Mouse (Mus musculus) limb, embryonic 13.5 days (tissue): ENCODE data around the gene Rapgef4. TPM values are rescaled to one million over a fixed set of nuclear protein-coding genes. Genes with fewer than 3 reads are reported as not detected.
A peak's percentile ranks its signal among the peaks of the same experiment; 100 is the strongest.

Experiments
- ATAC-seq: fragments of 200-750 bp; cut with Nextera tagmentation; 2 replicates; pipeline ENCODE4 v1.8.0; 2017; ENCODE audit warnings: low read depth, moderate number of reproducible peaks, moderate TSS enrichment; ENCODE audit not compliant: low FRiP score
- H3K27ac ChIP-seq: fragments of 300-500 bp; sonication (generic); 2 replicates; pipeline ENCODE4 v1.5.1; 2015; ENCODE audit warnings: inconsistent platforms, mild to moderate bottlenecking, moderate library complexity
- H3K27me3 ChIP-seq: fragments of 300-500 bp; sonication (generic); 2 replicates; pipeline ENCODE4 v1.6.1; 2015; ENCODE audit warnings: mild to moderate bottlenecking, inconsistent platforms
- H3K36me3 ChIP-seq: fragments of 300-500 bp; sonication (generic); 2 replicates; pipeline ENCODE4 v1.6.1; 2015; ENCODE audit warnings: inconsistent platforms, mild to moderate bottlenecking, moderate library complexity
- H3K4me1 ChIP-seq: fragments of 300-500 bp; sonication (generic); 2 replicates; pipeline ENCODE4 v1.6.1; 2015; ENCODE audit warnings: inconsistent platforms
- H3K4me2 ChIP-seq: fragments of 300-500 bp; sonication (generic); replicated peaks from 2 replicates; pipeline ENCODE4 v1.6.1; 2015; ENCODE audit warnings: inconsistent platforms, mild to moderate bottlenecking, moderate library complexity
- H3K4me3 ChIP-seq: fragments of 300-500 bp; sonication (generic); 2 replicates; pipeline ENCODE4 v1.5.1; 2015; ENCODE audit warnings: moderate library complexity, mild to moderate bottlenecking, inconsistent platforms
- H3K9ac ChIP-seq: fragments of 300-500 bp; sonication (generic); 2 replicates; pipeline ENCODE4 v1.6.1; 2015; ENCODE audit warnings: mild to moderate bottlenecking, inconsistent platforms
- H3K9me3 ChIP-seq: fragments of 300-500 bp; sonication (generic); 2 replicates; pipeline ENCODE4 v1.6.1; 2016; ENCODE audit warnings: inconsistent platforms
- WGBS: fragments of 180-500 bp; shearing (Covaris S2); methylation state at CpG from one replicate; pipeline ENCODE4 v1.1.7; 2015; 5-methylcytosine and 5-hydroxymethylcytosine counted together
- polyA plus RNA-seq: library from polyadenylated mRNA; unstranded; fragments of >200 nt; fragmentation: Nextera tagmentation; extraction: Ambion mirVana; gene quantifications from 2 replicates; pipeline ENCODE4 v1.2.1, GENCODE M21; 2015

Rapgef4 gene
- polyA plus RNA-seq, 1 experiment from 2014 or later = 2.3 TPM

DNA sequence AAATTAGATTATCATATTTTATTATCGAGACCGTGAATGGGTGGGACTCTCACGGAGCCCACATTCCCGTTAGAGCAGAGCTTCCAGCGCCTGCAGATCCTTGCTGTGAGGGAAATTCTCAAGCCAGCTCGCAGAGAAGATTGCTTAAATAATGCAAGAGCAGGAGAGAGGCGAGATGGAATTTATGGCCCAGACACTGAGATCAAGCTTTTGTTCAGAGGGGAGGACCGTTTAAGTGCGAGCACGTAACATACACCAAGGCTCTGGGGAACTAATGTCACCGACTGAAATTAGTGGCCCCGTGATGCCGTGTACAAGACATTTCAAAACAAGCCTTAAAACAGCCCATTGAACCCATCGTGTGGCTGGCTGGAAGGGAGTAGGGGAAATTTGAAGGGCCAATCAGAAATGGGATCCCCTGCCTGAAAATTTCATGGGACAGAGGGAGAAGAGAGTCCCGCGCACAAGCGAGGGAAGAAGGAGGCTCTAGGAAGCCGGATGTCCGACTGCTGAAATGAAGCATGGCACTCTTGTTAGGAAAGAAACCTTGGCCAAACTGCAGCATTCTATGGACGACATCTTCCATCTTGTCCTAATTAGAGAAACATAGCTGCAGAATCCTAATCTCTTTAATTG is 112.5 kb downstream of the Rapgef4 start:
- no peak for ATAC-seq
- no peak overlapping the region for H3K27ac ChIP-seq
- 53% methylated on average over 20 of the region's 20 CpGs for WGBS
- H3K4me3 ChIP-seq = no peak overlapping the region
- H3K4me1 ChIP-seq = peaks cover 10% of the 10 kb centered on the region
- H3K36me3 ChIP-seq = no peaks in the 10 kb centered on the region
- H3K4me2 ChIP-seq = peak overlapping the region; percentile 34
- H3K27me3 ChIP-seq = no peaks in the 10 kb centered on the region
- no peaks in the 10 kb centered on the region for H3K9me3 ChIP-seq
- no peak overlapping the region for H3K9ac ChIP-seq

DNA sequence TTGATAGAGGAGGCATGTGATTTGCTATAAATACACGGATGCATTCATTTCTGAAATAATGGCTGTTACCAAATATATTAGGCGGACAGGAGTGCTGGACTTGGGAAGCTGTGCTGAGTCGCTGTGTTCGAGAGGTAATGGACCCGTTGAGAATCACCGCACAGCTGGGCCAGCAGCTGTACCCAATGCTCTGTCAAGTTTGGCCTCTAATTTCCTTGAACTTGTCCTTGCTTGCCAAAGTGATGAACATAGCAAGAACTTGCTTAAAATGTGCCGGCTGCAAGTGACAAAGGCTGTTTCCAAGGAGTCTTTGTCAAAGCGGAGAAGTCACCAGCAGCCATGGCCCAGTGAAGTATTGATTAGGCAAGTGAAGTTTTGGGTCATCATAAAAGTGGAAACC is 113.0 kb downstream of the Rapgef4 start:
- no peak overlapping the region for H3K4me2 ChIP-seq
- no peaks in the 10 kb centered on the region for H3K36me3 ChIP-seq
- H3K4me3 ChIP-seq = no peak overlapping the region
- H3K27ac ChIP-seq = no peak overlapping the region
- no peak overlapping the region for H3K9ac ChIP-seq
- no peak for ATAC-seq
- H3K27me3 ChIP-seq = no peaks in the 10 kb centered on the region
- H3K9me3 ChIP-seq = no peaks in the 10 kb centered on the region
- WGBS = 81% methylated on average over 8 of the region's 8 CpGs
- H3K4me1 ChIP-seq = peaks cover 10% of the 10 kb centered on the region

DNA sequence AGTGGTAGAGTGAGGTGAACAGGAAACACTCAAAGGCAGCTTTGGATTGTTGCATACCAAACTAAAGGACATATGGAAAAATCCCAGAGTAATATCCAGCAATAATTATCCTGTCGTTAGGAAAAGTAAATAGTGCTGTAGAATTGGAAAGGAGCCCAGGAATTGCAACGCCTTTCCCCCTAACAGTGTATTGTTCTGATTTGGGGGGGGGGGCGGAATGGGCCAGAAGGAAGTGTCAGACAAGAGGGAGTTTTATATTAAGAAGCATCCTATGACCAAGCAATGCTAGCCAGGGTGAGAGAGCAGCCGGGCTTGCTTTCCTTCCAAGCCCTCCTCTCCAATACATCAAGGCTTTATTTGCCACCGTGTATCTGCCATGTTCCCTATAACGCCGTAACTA is 113.4 kb downstream of the Rapgef4 start:
- Histone ChIP-seq H3K4me2 (no peak overlapping the region), H3K27ac (no peak overlapping the region), H3K9me3 (no peaks in the 10 kb centered on the region), H3K4me1 (peaks cover 10% of the 10 kb centered on the region), H3K36me3 (no peaks in the 10 kb centered on the region), H3K27me3 (no peaks in the 10 kb centered on the region), H3K9ac (no peak overlapping the region), H3K4me3 (no peak overlapping the region)
- ATAC-seq = no peak
- 74% methylated on average over 7 of the region's 7 CpGs for WGBS

DNA sequence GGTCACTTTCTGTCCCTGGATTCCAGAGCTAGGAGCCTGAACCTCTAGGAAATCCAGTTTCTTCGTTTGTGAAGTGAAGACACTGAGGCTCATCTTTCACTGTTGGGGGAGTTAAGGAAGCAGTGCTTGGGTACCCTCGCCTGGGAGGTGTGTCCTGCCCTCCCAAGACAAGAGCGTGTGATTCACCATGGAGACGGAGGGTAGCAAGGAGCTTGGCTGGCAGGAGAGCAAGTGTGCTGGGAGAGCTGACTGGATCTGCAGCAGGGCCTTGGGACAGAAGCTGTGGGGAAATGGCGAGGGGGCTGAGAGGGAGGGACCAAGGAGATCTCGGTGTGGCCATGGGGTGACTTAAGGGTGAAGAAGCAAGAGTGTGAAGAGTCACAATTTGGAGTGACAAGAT is 114.0 kb downstream of the Rapgef4 start:
- 65% methylated on average over 6 of the region's 6 CpGs for whole genome bisulfite sequencing
- Histone ChIP-seq H3K4me2 (no peak overlapping the region), H3K4me3 (no peak overlapping the region), H3K4me1 (peaks cover 10% of the 10 kb centered on the region), H3K27me3 (no peaks in the 10 kb centered on the region), H3K27ac (no peak overlapping the region), H3K9me3 (no peaks in the 10 kb centered on the region), H3K9ac (no peak overlapping the region), H3K36me3 (no peaks in the 10 kb centered on the region)
- ATAC-seq = no peak

DNA sequence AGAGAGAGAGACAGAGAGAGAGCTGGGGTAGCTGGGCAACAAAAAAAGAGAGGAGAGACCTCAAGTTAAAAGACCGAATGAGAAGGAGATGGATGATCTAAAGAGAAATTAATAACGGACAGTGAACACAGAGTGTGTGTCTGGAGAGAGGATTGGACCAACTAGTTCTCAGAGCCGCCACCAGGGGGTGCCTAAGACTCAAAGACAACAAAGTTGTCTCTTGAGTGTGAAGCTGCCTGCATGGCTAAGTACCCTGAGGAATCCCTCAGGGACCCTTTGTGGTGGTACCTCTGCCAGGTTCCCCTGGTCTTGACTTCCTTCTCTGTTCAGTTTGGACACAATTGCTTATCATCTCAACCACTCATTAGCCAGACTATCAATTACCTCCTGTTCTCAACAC is 115.3 kb downstream of the Rapgef4 start:
- no peak overlapping the region for H3K4me2 ChIP-seq
- H3K36me3 ChIP-seq = no peaks in the 10 kb centered on the region
- H3K4me1 ChIP-seq = peaks cover 10% of the 10 kb centered on the region
- no peak overlapping the region for H3K27ac ChIP-seq
- ATAC-seq = no peak
- no peak overlapping the region for H3K9ac ChIP-seq
- H3K27me3 ChIP-seq = no peaks in the 10 kb centered on the region
- H3K9me3 ChIP-seq = no peaks in the 10 kb centered on the region
- no peak overlapping the region for H3K4me3 ChIP-seq
- WGBS = 33% methylated on average over 3 of the region's 3 CpGs

DNA sequence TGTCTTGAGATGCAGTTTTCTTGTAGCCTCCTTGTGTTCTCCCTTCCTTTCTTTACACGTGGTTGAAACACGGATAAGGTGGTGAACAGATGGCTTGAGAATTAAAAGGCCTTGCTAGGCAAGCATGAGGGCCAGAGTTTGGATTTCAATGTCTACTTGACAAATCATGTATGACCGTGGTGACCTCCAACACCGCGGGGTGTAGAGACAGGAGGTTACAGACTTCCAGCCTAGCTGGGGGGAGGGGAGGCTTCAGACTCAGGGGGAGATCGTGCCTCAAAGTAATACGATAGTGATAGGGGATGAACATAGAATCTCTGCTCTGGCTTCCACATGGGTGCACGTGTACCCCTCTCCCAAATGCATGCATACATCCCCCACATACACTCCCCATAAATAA is 117.3 kb downstream of the Rapgef4 start:
- no peaks in the 10 kb centered on the region for H3K27me3 ChIP-seq

DNA sequence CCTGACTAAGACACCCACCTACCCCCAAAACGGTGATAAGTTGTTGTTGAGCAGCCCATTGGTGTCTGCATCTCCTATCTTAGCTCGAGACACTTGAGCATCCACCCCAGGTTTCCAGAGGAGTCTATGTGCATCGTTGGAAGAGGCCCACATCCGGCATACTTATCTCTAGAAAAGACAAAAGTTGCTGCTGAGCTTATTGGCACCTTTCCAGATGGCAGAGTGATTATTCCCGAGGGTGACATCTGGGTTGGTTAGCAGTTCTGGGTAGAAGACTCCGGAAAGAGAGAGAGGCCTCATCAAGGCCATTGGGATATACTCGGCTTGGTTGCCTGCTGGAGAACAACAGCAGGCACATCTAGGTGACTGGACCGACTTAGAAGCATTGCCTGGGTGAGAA is 123.6 kb downstream of the Rapgef4 start:
- no peak overlapping the region for H3K4me3 ChIP-seq
- no peaks in the 10 kb centered on the region for H3K27me3 ChIP-seq
- 82% methylated on average over 8 of the region's 8 CpGs for WGBS
- ATAC-seq = no peak
- H3K9me3 ChIP-seq = no peaks in the 10 kb centered on the region
- no peak overlapping the region for H3K9ac ChIP-seq
- no peak overlapping the region for H3K27ac ChIP-seq
- no peak overlapping the region for H3K4me2 ChIP-seq
- no peaks in the 10 kb centered on the region for H3K36me3 ChIP-seq
- H3K4me1 ChIP-seq = peaks cover 20% of the 10 kb centered on the region; the same call in 1 of the 2 replicates

More for the DNA sequence above, 117.3 kb downstream of the Rapgef4 start:
- no peaks in the 10 kb centered on the region for H3K36me3 ChIP-seq
- no peaks in the 10 kb centered on the region for H3K9me3 ChIP-seq
- 87% methylated on average over 8 of the region's 8 CpGs for WGBS
- no peak overlapping the region for H3K4me3 ChIP-seq
- H3K4me1 ChIP-seq = peaks cover 13% of the 10 kb centered on the region
- H3K9ac ChIP-seq = no peak overlapping the region
- no peak for ATAC-seq
- no peak overlapping the region for H3K27ac ChIP-seq
- H3K4me2 ChIP-seq = no peak overlapping the region

DNA sequence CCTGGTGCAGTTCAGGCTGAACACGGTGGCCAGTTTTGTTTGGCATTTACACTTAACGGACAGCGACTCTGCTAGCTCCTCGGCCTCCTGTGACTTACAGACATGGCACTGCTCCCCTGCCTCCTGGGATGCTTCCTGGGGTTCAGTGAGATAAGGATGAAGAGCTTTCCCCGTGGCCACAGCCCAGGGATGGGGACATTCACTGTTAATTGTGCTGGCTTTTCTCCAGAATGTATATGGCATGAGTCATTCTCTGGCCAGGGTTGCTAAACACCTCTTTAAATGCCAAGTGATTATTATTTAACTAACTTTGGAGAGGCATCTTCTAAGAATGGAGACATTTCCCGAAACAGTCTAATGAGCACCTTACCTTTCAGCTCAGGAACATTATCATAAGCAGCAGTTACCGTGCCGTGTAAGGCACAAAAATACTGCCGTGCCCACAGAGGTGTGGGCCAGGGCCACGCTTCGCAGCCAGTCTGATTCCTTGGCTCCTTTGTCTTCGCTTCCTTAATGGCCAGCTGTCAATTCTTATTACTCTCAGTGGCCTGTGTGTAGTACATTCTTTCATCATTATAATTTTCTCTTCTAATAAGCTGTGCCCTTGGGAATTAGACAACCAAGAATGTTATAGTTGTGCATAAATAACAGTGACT is 126.6 kb downstream of the Rapgef4 start:
- Histone ChIP-seq H3K4me3 (no peak overlapping the region), H3K4me1 (peaks cover 29% of the 10 kb centered on the region), H3K36me3 (no peaks in the 10 kb centered on the region), H3K27ac (no peak overlapping the region), H3K9ac (no peak overlapping the region), H3K4me2 (no peak overlapping the region), H3K27me3 (no peaks in the 10 kb centered on the region), H3K9me3 (no peaks in the 10 kb centered on the region)
- no peak for ATAC-seq
- 63% methylated on average over 12 of the region's 12 CpGs for WGBS

DNA sequence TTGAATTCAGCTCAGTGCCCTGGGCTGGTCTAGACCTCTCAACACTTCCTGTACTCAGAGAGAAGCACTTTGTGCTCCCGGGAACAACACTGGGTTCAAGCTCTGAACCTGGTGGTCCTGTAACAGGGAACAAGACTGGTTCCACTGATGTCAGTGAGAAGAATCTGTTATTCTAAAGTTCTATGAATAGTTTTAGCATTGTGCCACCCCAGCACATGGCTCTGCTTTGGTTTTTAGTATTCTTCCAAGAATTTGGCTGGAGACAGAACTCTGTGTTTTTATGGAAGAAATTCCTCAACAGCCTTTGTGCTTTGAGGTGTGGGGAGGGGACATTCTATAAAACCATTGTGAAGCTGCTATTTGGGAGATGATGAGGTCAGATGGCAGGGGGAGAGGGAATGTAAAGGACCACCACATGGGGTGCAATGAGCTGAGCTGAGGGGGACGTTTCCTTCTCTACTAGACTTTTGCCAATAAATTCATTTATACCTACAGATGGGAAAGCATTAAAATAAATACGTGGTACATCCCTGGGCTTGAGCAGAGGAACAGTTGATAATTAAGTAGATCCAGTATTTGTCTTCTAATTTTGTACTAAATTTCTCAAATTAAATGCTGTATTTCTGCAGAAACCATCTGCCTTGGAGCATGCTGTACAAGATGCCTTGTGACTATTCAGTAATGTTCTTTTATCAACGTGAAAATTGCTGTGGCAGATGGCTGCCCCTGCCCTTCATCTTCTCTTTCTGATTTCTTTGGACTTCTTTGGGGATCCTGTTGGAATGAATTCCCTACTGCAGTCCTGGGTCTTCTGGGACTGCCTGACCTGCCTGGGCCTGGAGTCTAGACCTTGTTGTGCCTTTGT is 127.6 kb downstream of the Rapgef4 start:
- H3K9me3 ChIP-seq = no peaks in the 10 kb centered on the region
- H3K4me1 ChIP-seq = peaks cover 29% of the 10 kb centered on the region
- no peak overlapping the region for H3K9ac ChIP-seq
- no peak overlapping the region for H3K27ac ChIP-seq
- H3K4me2 ChIP-seq = no peak overlapping the region
- 47% methylated on average over 4 of the region's 4 CpGs for WGBS
- no peaks in the 10 kb centered on the region for H3K27me3 ChIP-seq
- no peak overlapping the region for H3K4me3 ChIP-seq
- no peak for ATAC-seq
- no peaks in the 10 kb centered on the region for H3K36me3 ChIP-seq

DNA sequence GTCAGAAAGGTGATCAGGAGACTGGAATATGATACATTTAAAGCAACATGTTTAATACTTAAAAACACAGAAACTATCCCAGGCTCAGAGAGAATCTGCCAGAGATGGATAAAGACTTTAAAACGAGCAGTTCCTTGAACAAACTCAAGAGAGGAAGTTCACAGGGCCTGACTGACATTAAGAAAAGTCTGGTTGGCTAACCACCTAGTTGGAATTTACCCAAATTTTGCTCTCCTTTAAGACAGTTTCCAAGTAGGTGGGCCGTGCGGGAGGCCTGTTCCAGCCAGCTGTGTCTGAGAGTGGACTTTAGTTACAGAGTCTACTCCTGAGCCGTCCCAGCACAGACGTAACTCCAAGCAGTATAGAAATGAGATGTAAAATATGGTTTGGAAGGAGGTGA is 129.4 kb downstream of the Rapgef4 start:
- no peak overlapping the region for H3K9ac ChIP-seq
- H3K27ac ChIP-seq = no peak overlapping the region
- H3K4me3 ChIP-seq = no peak overlapping the region
- no peak overlapping the region for H3K4me2 ChIP-seq
- no peaks in the 10 kb centered on the region for H3K9me3 ChIP-seq
- 65% methylated on average over 5 of the region's 5 CpGs for WGBS
- H3K36me3 ChIP-seq = no peaks in the 10 kb centered on the region
- H3K27me3 ChIP-seq = no peaks in the 10 kb centered on the region
- ATAC-seq = no peak
- H3K4me1 ChIP-seq = peaks cover 29% of the 10 kb centered on the region

DNA sequence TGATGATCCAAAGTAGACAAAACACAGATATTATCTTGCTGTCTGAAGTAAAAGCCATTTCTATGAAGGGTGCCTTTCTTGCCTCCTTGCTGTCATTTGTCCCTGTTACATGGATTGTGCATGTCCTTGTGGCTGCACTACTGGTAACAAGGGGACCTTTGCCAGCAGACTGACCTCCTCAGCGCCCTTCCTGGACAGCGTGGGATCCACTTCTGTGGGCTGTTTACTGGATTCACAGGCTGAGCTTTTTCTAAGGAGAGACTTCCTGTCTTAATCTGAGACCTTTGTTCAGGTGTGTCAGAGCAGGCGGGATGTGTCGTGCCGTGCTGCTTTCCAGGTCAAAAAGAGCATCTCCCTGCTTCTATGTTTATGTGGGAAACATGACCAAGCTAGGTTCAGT is 132.7 kb downstream of the Rapgef4 start:
- H3K27ac ChIP-seq = 0 out of 2 replicates have a peak overlapping the region, but pooled peaks have one; percentile 10
- WGBS = 82% methylated on average over 5 of the region's 5 CpGs
- no peak overlapping the region for H3K9ac ChIP-seq
- no peak overlapping the region for H3K4me2 ChIP-seq
- H3K9me3 ChIP-seq = no peaks in the 10 kb centered on the region
- H3K4me1 ChIP-seq = peaks cover 26% of the 10 kb centered on the region
- no peaks in the 10 kb centered on the region for H3K36me3 ChIP-seq
- no peaks in the 10 kb centered on the region for H3K27me3 ChIP-seq
- H3K4me3 ChIP-seq = no peak overlapping the region
- ATAC-seq = no peak

DNA sequence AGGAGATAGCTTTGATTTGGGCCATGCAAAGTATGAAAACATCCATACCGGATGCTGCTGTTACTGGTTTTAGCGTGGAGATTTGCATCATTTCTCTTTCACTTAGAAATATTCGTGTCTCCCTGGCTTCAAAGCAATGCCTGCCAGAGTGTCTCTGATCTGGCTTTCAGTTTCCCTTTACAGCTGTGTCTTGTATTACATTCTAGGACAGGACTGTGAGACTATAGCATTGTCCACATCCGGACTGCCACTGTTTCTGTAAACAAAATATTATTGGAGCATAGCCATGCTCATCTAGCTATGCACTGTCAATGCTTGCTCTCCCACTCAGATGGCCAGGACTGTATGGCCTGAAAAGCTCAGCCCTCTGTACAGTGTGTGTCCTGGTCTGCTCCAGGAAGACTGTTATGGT is 133.1 kb downstream of the Rapgef4 start:
- peaks cover 21% of the 10 kb centered on the region; the same call in 1 of the 2 replicates for H3K4me1 ChIP-seq
- no peak overlapping the region for H3K9ac ChIP-seq
- H3K9me3 ChIP-seq = no peaks in the 10 kb centered on the region
- H3K4me3 ChIP-seq = no peak overlapping the region
- no peak overlapping the region for H3K4me2 ChIP-seq
- H3K27ac ChIP-seq = no peak overlapping the region
- 75% methylated on average over 4 of the region's 4 CpGs for WGBS
- H3K27me3 ChIP-seq = no peaks in the 10 kb centered on the region
- no peak for ATAC-seq
- H3K36me3 ChIP-seq = no peaks in the 10 kb centered on the region
